Mouse (Mus musculus) embryo, embryonic 10.5 days (tissue): ENCODE results near the gene Cenpu.

Experiments
- DNase-seq: peaks from one replicate; pipeline ENCODE4 v3.0.0-alpha.2; 2015; ENCODE audit warnings: low spot score

Cenpu gene

GRCm38 (mm10) chr8:46551615-46552440, at the start of gene Cenpu:
Gene Cenpu (plus strand): TSS chr8:46552028.
- peak; percentile 100 for DNase-seq

- no peak for DNase-seq
Measured at GRCm38 (mm10) chr8:46502333-46503071, 49.3 kb upstream of the Cenpu start.

- no peak for DNase-seq
Measured at GRCm38 (mm10) chr8:46503072-46503695, 48.6 kb upstream of the Cenpu start.

- no peak for DNase-seq
Measured at GRCm38 (mm10) chr8:46504196-46504595, 47.6 kb upstream of the Cenpu start.

- no peak for DNase-seq
Measured at GRCm38 (mm10) chr8:46508488-46509395, 43.1 kb upstream of the Cenpu start.

GRCm38 (mm10) chr8:46509474-46509873, 42.4 kb upstream of the Cenpu start:
- no peak for DNase-seq

GRCm38 (mm10) chr8:46511336-46511735, 40.5 kb upstream of the Cenpu start:
- no peak for DNase-seq

GRCm38 (mm10) chr8:46512538-46512937, 39.3 kb upstream of the Cenpu start:
- no peak for DNase-seq

GRCm38 (mm10) chr8:46514027-46514426, 37.8 kb upstream of the Cenpu start:
- no peak for DNase-seq

GRCm38 (mm10) chr8:46520667-46521066, 31.2 kb upstream of the Cenpu start:
- DNase-seq, result no peak

GRCm38 (mm10) chr8:46526098-46526497, 25.7 kb upstream of the Cenpu start:
- no peak for DNase-seq

GRCm38 (mm10) chr8:46526821-46527220, 25.0 kb upstream of the Cenpu start:
- no peak for DNase-seq

- no peak for DNase-seq
Measured at GRCm38 (mm10) chr8:46529508-46529907, 22.3 kb upstream of the Cenpu start.

GRCm38 (mm10) chr8:46530541-46530940, 21.3 kb upstream of the Cenpu start:
- peak; percentile 27 for DNase-seq

GRCm38 (mm10) chr8:46533926-46534325, 17.9 kb upstream of the Cenpu start:
- DNase-seq, result no peak

GRCm38 (mm10) chr8:46539701-46540100, 12.1 kb upstream of the Cenpu start:
- DNase-seq, result no peak

GRCm38 (mm10) chr8:46543191-46543590, 8.6 kb upstream of the Cenpu start:
- no peak for DNase-seq

- DNase-seq, result no peak
Measured at GRCm38 (mm10) chr8:46543662-46544061, 8.2 kb upstream of the Cenpu start.

- no peak for DNase-seq
Measured at GRCm38 (mm10) chr8:46545854-46546253, 6.0 kb upstream of the Cenpu start.

GRCm38 (mm10) chr8:46546431-46547176, 5.2 kb upstream of the Cenpu start:
- no peak for DNase-seq

GRCm38 (mm10) chr8:46547245-46547644, 4.6 kb upstream of the Cenpu start:
- DNase-seq, result peak; percentile 90
